Mouse (Mus musculus) limb, embryonic 10.5 days (tissue): ENCODE measurements around the gene Exoc3l2. TPM values are rescaled to one million over a fixed set of nuclear protein-coding genes. Genes with fewer than 3 reads are reported as not detected.
"Not testable (repeated sequence)": the region's sequence is repeated elsewhere in the genome, so short reads cannot be mapped to it uniquely, and the experiment has no call there.

Experiments used
- DNase-seq: peaks from one replicate; pipeline ENCODE4 v3.0.0-alpha.2; 2017; ENCODE audit warnings: low spot score
- H3K27ac ChIP-seq: fragments of 300-500 bp; sonication (generic); 2 replicates; pipeline ENCODE4 v1.5.1; 2016; ENCODE audit warnings: mild to moderate bottlenecking
- H3K27me3 ChIP-seq: fragments of 300-500 bp; sonication (generic); 2 replicates; pipeline ENCODE4 v1.6.1; 2016; ENCODE audit warnings: low read depth, mild to moderate bottlenecking; ENCODE audit not compliant: poor library complexity, severe bottlenecking
- H3K36me3 ChIP-seq: fragments of 300-500 bp; sonication (generic); 2 replicates; pipeline ENCODE4 v1.6.1; 2016; ENCODE audit warnings: mild to moderate bottlenecking, moderate library complexity
- H3K4me1 ChIP-seq: fragments of 300-500 bp; sonication (generic); 2 replicates; pipeline ENCODE4 v1.6.1; 2016
- H3K4me3 ChIP-seq: fragments of 300-500 bp; sonication (generic); 2 replicates; pipeline ENCODE4 v1.5.1; 2016; ENCODE audit warnings: mild to moderate bottlenecking, moderate library complexity
- H3K9me3 ChIP-seq: fragments of 300-500 bp; sonication (generic); replicated peaks from 2 replicates; pipeline ENCODE4 v1.6.1; 2016; ENCODE audit warnings: mild to moderate bottlenecking
- WGBS: fragments of 180-500 bp; shearing (Covaris S2); methylation state at CpG from one replicate; pipeline ENCODE4 v1.1.7; 2016; 5-methylcytosine and 5-hydroxymethylcytosine counted together
- polyA plus RNA-seq: library from polyadenylated mRNA; unstranded; fragments of >200 nt; fragmentation: Nextera tagmentation; extraction: Ambion mirVana; gene quantifications from 2 replicates; pipeline ENCODE4 v1.2.1, GENCODE M21; 2016

The Exoc3l2 gene
- polyA plus RNA-seq, 1 experiment from 2014 or later = 1.2 TPM

DNA sequence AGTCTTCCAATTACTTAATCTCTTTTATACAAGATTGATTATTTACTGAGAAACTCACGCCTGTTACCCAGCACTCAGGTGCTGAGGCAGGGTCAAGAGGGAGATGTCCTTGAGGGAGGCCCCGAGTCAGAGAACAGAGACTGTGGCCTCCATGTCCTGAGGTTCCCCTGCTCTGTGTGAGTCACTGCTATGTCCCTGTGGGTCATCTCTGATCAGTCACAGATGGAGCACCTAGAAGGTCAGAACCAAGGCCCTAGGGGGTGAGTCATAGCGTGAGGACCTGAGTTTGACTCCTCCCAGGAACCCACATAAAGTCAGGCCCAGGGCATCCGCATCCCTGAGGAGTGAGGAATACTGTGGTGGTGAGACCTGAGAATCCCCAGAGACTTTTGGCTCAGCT, 38.5 kb downstream of the Exoc3l2 start:
- Histone ChIP-seq H3K36me3 (no peaks in the 10 kb centered on the region), H3K9me3 (no peaks in the 10 kb centered on the region), H3K4me3 (no peak overlapping the region), H3K4me1 (peaks cover 17% of the 10 kb centered on the region), H3K27me3 (no peaks in the 10 kb centered on the region), H3K27ac (no peak overlapping the region)
- DNase-seq = no peak
- WGBS = 79% methylated on average over 4 of the region's 4 CpGs

DNA sequence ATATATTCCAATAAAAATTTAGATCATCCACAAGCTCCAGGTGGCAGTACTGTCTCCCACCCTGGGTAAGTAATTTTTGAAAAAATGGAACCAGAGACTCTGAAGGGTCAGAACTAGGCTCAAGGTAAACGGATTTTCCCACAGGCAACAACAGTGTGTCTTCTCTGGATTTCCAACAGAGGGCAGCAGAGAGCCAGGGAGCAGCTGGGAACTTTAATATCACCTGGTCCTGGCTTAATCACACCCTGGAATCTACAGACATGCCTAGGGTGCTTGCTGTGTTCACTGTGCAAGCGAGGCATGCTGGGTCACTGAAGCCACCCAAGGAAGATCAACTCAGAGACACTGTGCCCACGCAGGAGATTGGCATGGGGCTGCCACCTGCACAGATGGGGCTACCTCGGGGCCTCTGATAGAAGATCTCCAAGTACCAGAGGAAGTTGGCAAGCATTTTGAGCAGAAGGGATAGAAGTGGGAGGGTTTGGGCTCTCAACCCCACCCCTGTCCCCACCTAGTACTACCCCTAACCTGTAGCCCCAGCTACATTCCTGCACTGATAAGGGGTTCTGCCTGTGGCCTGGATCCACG, 40.4 kb downstream of the Exoc3l2 start:
- peak; percentile 69 for DNase-seq
- no peak overlapping the region for H3K27ac ChIP-seq
- H3K4me1 ChIP-seq = peaks cover 29% of the 10 kb centered on the region
- H3K4me3 ChIP-seq = no peak overlapping the region
- H3K9me3 ChIP-seq = no peaks in the 10 kb centered on the region
- 34% methylated on average over 5 of the region's 5 CpGs for WGBS
- no peaks in the 10 kb centered on the region for H3K27me3 ChIP-seq
- H3K36me3 ChIP-seq = no peaks in the 10 kb centered on the region

DNA sequence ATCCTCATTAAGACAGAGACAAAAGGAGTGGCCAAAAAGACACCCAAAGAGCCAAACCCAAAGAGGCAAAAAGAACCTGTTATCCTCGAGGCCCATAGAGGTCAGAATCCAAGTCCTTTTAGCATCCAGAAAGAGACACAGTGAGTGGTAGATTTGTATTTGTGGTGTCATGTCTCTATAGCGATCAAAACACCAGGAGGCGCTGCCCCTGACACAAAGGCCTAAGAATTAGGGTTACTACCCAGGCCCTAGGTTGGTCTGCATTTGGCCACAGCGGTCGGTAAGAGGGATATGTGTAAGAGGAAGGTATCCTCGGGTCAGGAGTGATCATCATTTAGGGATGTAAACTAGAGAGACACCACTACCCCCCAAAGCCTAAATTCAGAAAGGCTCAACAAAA, 43.2 kb downstream of the Exoc3l2 start:
- Histone ChIP-seq H3K4me1 (peaks cover 24% of the 10 kb centered on the region), H3K27me3 (no peaks in the 10 kb centered on the region), H3K4me3 (peak overlapping the region; percentile 76; the same call in 1 of the 2 replicates), H3K27ac (no peak overlapping the region; the same call in 1 of the 2 replicates), H3K36me3 (peaks cover 3% of the 10 kb centered on the region; the same call in 1 of the 2 replicates), H3K9me3 (no peaks in the 10 kb centered on the region)
- 29% methylated on average over 6 of the region's 6 CpGs for WGBS
- no peak for DNase-seq

DNA sequence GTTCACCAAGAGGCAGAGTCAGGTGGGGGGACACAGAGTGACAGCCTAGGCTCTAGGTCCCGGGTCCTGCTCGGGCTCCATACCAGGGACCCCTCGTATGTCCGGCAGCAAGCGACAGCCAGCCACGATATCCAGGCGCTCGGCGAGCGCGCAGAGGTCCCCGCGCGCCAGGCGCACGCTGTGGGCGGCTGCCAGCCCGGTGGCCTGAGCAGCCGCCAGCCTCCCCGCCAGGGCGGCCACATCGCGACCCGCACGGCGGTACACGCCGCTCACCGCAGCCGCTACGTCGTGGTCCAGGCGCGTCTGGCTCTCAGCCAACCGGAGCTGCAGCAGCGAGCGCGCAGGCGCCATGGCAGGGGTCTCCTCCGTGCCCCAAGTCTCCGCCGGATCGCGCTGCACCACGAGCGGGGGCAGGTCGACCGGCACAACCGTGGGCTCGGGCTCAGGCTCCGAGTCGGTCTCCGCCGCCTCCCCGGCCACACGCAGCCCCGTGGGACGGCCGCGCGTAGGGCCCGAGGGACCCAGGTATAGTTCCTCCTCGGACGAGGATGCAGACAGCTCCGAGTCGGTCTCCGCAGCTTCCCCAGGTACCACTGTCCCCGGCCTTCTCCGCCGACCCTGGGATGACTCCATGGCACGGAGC, 44.0 kb downstream of the Exoc3l2 start:
- Histone ChIP-seq H3K4me3 (peak overlapping the region; percentile 76), H3K9me3 (no peaks in the 10 kb centered on the region), H3K27ac (peak overlapping the region; percentile 92), H3K36me3 (peaks cover 8% of the 10 kb centered on the region; the same call in 1 of the 2 replicates), H3K4me1 (peaks cover 24% of the 10 kb centered on the region), H3K27me3 (no peaks in the 10 kb centered on the region)
- DNase-seq = peak; percentile 84
- WGBS = under 1% methylated on average over 71 of the region's 71 CpGs

DNA sequence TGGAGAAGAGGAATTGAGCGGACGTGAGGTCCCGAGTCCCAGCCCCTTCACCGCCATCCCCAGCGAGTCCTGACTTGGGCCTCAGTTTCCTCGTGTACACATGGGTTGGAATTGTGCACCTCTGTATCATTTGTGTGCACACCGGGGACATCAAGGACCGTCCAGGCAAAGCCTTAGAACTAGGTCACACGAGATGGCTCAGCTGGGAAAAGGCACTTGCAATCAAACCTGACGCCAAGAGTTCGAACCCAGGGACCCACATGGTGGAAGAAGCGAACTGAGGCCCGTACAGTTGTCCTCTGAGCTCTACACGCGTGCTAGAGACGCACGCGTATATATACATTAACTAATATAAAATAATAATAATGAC, 44.5 kb downstream of the Exoc3l2 start:
- WGBS = 3% methylated on average over 18 of the region's 18 CpGs
- Histone ChIP-seq H3K4me1 (peaks cover 24% of the 10 kb centered on the region), H3K27me3 (no peaks in the 10 kb centered on the region), H3K9me3 (no peaks in the 10 kb centered on the region), H3K36me3 (peaks cover 8% of the 10 kb centered on the region; the same call in 1 of the 2 replicates), H3K27ac (peak overlapping the region; percentile 92), H3K4me3 (peak overlapping the region; percentile 76)
- DNase-seq = no peak

DNA sequence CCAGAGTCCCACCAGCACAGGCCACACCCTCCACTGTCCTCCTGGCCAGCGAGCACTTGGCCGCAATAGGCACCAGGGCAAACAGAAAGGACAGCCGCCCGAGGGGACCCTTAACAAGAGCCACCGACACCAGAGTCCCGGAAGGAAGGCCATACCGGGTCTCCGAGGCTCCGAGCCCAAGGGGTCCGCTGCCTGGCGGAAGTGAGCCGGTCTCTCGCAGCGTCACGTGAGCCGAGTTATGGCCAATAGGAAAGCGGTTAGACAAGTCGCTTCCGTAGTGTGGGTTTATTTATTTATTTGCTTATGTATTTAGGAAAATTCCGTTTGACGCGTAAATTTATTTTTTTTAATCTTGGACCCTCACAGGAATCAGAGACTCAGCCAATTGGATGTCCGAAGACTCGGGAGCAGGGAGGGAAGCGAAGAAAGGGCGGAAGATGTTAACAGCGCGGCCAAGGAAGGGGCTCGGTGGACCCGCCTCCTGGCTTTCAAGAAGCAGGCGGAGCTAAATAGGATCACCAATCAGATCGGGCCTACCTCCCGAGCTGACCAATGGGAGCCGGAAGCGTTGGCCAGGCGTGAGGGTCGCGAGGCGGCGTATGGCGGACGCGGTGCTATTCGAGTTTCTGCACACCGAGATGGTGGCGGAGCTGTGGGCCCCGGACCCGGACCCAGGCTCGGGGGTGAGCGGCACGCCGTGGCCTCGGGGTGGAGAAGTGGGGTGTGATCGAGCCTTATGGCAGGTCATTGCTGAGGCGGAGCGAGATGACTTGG, 45.2 kb downstream of the Exoc3l2 start, which contains the start of the genes Bloc1s3 and Trappc6a:
TSS of gene Bloc1s3 (minus strand) at position 218 of the 774 bp plus-strand sequence.
TSS of gene Trappc6a (plus strand) at position 246 of the 774 bp plus-strand sequence.
- H3K27me3 ChIP-seq = no peaks in the 10 kb centered on the region
- peak within 1 kb of the TSS; percentile 92 for H3K27ac ChIP-seq
- WGBS = under 1% methylated on average over 56 of the region's 56 CpGs
- H3K9me3 ChIP-seq = no peaks in the 10 kb centered on the region
- peak; percentile 91 for DNase-seq
- peak within 1 kb of the TSS; percentile 76 for H3K4me3 ChIP-seq
- peaks cover 24% of the 10 kb centered on the region for H3K4me1 ChIP-seq
- H3K36me3 ChIP-seq = peaks cover 8% of the 10 kb centered on the region; the same call in 1 of the 2 replicates

DNA sequence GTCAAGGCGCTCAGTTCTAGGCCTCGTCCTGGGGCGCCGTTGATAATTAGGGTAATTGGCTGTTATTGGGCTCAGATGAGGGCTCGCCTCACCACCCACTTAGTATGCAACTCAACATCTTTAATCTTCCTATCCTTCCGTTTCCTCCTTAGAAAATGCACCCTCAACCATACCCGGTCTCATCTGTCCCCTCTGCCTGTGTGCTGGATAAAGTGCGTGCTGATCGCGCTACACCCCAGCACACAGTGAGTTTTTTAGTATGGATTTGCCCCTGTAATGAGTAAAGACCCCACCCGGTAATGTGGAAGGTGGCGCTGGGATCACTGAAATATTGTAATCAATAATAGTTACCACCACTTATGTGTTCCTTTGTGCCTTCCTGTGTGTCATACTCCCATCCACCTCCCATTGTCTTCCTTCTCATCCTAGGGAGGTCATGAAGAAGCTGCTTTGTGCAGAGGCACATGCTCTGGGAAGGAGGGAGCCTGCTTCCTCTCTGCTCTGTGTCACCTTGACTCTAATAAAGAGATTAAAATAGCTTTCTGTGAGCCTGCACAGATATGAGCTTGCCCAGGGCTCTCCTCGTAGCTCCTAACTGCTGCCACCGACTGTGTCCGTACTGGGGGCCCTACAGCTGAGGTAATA, 45.9 kb downstream of the Exoc3l2 start:
- WGBS = 13% methylated on average over 15 of the region's 15 CpGs
- peak overlapping the region; percentile 92 for H3K27ac ChIP-seq
- DNase-seq = no peak
- no peaks in the 10 kb centered on the region for H3K27me3 ChIP-seq
- H3K4me3 ChIP-seq = peak overlapping the region; percentile 76
- H3K36me3 ChIP-seq = peaks cover 8% of the 10 kb centered on the region; the same call in 1 of the 2 replicates
- peaks cover 28% of the 10 kb centered on the region for H3K4me1 ChIP-seq
- H3K9me3 ChIP-seq = no peaks in the 10 kb centered on the region

DNA sequence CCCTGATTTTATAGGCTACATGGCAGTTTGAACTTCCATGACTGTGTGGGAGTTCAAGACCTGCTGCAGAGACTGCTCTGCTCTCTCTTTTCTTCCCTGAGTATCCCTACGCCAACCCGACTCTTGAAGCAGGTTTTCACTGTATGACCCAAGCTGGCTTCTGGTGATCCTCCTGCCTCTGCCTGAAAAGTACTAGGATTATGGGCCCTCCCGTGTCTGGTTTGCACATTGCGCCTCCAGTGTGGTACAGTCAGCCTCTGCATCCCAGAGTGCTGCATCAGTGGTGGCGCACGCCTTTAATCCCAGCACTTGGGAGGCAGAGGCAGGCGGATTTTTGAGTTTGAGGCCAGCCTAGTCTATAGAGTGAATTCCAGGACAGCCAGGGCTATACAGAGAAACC, 46.7 kb downstream of the Exoc3l2 start:
- DNase-seq = no peak
- peaks cover 28% of the 10 kb centered on the region for H3K4me1 ChIP-seq
- WGBS = 93% methylated on average over 7 of the region's 7 CpGs
- H3K36me3 ChIP-seq = peaks cover 8% of the 10 kb centered on the region; the same call in 1 of the 2 replicates
- no peaks in the 10 kb centered on the region for H3K9me3 ChIP-seq
- H3K27me3 ChIP-seq = no peaks in the 10 kb centered on the region
- H3K27ac ChIP-seq = peak overlapping the region; percentile 92; the same call in 1 of the 2 replicates
- H3K4me3 ChIP-seq = peak overlapping the region; percentile 76

DNA sequence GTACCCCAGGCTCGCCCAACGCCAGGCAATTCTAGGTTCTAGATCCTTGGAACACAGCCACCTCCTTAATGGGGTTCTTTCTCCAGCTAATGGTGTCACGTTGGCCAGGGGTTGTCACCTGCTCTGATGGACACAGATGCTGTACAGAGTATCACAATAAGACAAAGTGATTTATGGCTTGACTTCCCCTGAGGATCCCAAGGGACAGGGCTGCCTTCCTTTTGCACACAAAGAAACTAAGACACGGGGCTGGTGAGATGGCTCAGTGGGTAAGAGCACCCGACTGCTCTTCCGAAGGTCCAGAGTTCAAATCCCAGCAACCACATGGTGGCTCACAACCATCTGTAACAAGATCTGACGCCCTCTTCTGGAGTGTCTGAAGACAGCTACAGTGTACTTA, 48.8 kb downstream of the Exoc3l2 start:
- Histone ChIP-seq H3K4me1 (peaks cover 23% of the 10 kb centered on the region), H3K27me3 (peaks cover 10% of the 10 kb centered on the region)
- not testable (repeated sequence) for H3K4me3 ChIP-seq, H3K9me3 ChIP-seq, H3K36me3 ChIP-seq, DNase-seq, H3K27ac ChIP-seq
- 83% methylated on average over 7 of the region's 7 CpGs for WGBS

DNA sequence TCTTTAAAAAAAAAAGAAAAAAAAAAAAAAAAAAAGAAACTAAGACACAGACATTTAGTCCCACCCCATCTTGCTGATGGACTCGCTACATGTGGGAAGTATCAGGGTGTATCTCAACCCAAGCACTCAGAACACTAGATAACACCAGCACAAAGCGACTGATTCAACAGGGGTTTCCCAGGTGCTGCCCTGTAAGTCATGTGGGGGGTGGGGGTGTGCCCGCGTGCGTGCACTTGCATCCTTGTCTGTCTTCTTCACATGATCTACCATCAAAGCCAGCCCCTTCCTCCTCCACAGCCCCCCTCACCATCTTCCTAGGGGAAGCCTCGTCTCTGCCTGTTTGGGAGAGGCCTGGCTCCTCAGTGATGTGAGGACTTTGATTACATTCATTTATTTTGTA, 49.2 kb downstream of the Exoc3l2 start:
- H3K9me3 ChIP-seq = no peaks in the 10 kb centered on the region
- H3K27ac ChIP-seq = no peak overlapping the region
- WGBS = 78% methylated on average over 6 of the region's 6 CpGs
- peaks cover 8% of the 10 kb centered on the region; the same call in 1 of the 2 replicates for H3K36me3 ChIP-seq
- peaks cover 14% of the 10 kb centered on the region for H3K27me3 ChIP-seq
- no peak overlapping the region for H3K4me3 ChIP-seq
- H3K4me1 ChIP-seq = peaks cover 22% of the 10 kb centered on the region
- DNase-seq = no peak

DNA sequence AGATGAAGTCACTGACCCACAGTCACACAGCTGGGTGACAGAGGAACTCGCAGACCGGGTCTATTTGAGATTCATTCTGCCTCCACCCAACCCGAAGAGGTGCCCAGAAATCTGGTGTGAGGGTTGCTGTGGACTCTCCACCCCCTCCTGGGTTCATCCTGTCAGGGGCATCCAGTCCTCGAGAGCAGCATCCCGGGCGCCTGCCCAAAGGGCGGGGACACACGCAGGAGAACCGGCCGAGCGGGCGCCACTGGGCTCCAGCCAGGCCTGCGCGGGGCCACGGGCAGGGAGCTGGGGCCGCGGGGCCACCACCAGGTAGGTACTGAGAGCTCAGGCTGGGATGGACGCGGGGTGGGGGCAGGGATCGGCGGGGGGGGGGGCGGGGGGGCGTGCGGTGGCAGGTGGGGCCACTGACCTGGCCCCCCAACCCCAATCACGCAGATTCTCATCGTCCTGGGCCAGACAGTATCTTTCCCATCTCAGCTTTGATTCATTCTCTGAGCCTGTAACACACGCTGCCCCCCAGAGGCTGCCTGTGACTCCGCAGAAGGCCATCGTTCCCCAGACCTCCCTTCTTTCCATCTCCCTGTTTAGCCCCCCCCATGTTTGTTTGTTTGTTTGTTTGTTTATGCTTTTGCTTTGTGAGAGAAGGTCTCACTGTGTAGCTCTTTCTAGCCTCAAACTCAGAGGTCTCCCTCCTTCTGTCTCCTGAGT, 54.7 kb downstream of the Exoc3l2 start, which contains the start of gene Nkpd1:
TSS of gene Nkpd1 (plus strand) at position 187 of the 714 bp plus-strand sequence.
- H3K27me3 ChIP-seq = peaks cover 69% of the 10 kb centered on the region
- DNase-seq = peak; percentile 51
- peaks cover 31% of the 10 kb centered on the region for H3K4me1 ChIP-seq
- no peaks in the 10 kb centered on the region for H3K9me3 ChIP-seq
- WGBS = 6% methylated on average over 29 of the region's 29 CpGs
- H3K36me3 ChIP-seq = no peaks in the 10 kb centered on the region
- 0 out of 2 replicates have a peak within 1 kb of the TSS, but pooled peaks have one; percentile 26 for H3K27ac ChIP-seq
- H3K4me3 ChIP-seq = peak within 1 kb of the TSS; percentile 42

DNA sequence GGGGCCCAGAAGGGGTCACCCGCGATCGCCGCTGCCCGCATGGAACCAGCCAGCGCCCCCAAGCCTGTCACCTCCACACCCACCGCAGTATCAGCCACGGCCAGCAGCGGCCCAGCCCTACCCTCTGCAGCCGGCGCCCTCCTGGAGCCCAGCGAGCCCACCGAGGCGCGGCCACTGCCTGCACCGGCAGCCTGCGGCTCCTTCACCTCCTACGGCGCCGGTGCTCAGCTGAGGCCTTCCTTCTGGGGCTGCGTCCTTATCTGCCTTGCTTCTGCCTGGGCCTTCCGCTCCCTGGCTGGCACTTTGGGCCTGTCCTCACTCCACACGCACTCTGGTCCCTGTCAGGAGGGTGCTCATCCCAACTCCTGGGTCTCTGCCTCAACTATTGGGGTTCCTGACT, 56.9 kb downstream of the Exoc3l2 start:
- Histone ChIP-seq H3K36me3 (no peaks in the 10 kb centered on the region), H3K4me3 (peak overlapping the region; percentile 42), H3K4me1 (peaks cover 46% of the 10 kb centered on the region), H3K27ac (peak overlapping the region; percentile 47; the same call in 1 of the 2 replicates), H3K9me3 (no peaks in the 10 kb centered on the region), H3K27me3 (peaks cover 91% of the 10 kb centered on the region)
- 4% methylated on average over 23 of the region's 23 CpGs for WGBS
- peak; percentile 61 for DNase-seq
